Mouse (Mus musculus): ENCODE measurements around the gene Rad54l2.

DNA sequence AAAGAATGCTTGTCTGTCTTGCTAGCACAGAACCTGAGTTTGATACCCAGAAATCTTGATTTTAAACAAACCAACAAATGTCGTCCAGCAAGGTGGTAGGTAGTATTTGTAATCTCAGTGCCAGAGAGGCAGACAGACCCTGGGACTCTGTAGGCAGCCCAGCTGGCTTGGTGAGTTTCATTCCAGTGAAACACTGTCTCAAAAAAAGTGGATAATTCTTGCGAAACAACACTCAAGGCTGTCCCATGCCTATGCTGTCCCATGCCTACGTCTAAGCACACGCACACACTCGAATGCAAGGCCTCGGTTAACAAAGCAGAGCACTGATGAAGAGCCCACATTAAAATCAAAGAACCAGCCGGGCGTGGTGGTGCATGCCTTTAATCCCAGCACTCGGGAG is 32.6 kb downstream of the Rad54l2 start:
- TF ChIP-seq POLR2A (IDR thresholded peaks at IDR 0.05; ENCODE audit: extremely low read depth, insufficient read depth, low read length) (no peak), CTCF (IDR thresholded peaks at IDR 0.05; ENCODE audit: low read depth, low read length) (no peak)

Data from liver, adult 2 months (tissue).